Mouse (Mus musculus) CH12.LX (cell line): ENCODE results near the gene Tmem268.

Experiments
- MXI1 ChIP-seq: IDR thresholded peaks from 2 replicates; pipeline ENCODE4 v1.6.1; 2011; ENCODE audit warnings: mild to moderate bottlenecking, low read depth, low read length, improper control_type of control experiment
- POLR2A ChIP-seq: IDR thresholded peaks from 2 replicates; pipeline ENCODE4 v1.6.1; 2011; ENCODE audit warnings: low read depth, mild to moderate bottlenecking, improper control_type of control experiment, low read length

DNA sequence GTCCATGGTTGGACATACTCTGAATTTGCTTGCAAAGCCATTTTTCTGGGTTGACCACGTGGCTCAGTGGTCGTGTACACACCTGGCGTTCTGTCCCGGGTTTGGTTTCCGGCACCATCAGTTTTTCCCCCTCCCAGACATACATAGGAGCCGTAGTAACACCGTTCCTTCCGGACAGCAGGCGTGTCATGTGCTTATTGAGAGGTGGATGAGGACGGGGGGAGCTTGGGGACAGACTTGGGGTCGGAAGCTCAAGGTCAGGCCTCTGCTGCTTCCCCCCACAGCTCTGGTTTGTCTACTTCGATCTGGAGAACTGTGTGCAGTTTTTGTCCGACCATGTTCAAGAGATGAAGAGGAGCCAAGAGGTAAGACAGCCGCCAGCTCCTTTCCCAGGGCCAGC, 21.1 kb downstream of the Tmem268 start:
- TF ChIP-seq POLR2A = no peak
- no peak for TF ChIP-seq MXI1
